Mouse (Mus musculus) cerebellum, adult 11-12 months (tissue): ENCODE results near the gene Depdc7.

ENCODE experiments used
- DNase-seq: peaks from one replicate; pipeline ENCODE4 v3.0.0; 2022

Depdc7 gene

GRCm38 (mm10) chr2:104742741-104743064 is at the start of gene Depdc7:
Depdc7 (minus strand) TSS chr2:104742878.
- peak; percentile 79 for DNase-seq

GRCm38 (mm10) chr2:104774763-104775162 is 32.1 kb upstream of the Depdc7 start:
- no peak for DNase-seq

GRCm38 (mm10) chr2:104768697-104769096 is 26.0 kb upstream of the Depdc7 start:
- no peak for DNase-seq

- no peak for DNase-seq
Observed at GRCm38 (mm10) chr2:104764018-104764417, 21.3 kb upstream of the Depdc7 start.

- DNase-seq = no peak
Observed at GRCm38 (mm10) chr2:104763134-104763703, 20.5 kb upstream of the Depdc7 start.

- no peak for DNase-seq
Observed at GRCm38 (mm10) chr2:104750611-104751010, 7.9 kb upstream of the Depdc7 start.

- no peak for DNase-seq
Observed at GRCm38 (mm10) chr2:104748652-104749183, 6.0 kb upstream of the Depdc7 start.

GRCm38 (mm10) chr2:104746251-104746650 is 3.6 kb upstream of the Depdc7 start:
- DNase-seq = no peak

- DNase-seq = no peak
Observed at GRCm38 (mm10) chr2:104743971-104744370, 1.3 kb upstream of the Depdc7 start.

- no peak for DNase-seq
Observed at GRCm38 (mm10) chr2:104743160-104743559, 482 bp upstream of the Depdc7 start.

GRCm38 (mm10) chr2:104741896-104742740 is 560 bp downstream of the Depdc7 start:
- no peak for DNase-seq

GRCm38 (mm10) chr2:104741015-104741758 is 1.5 kb downstream of the Depdc7 start:
- no peak for DNase-seq

- no peak for DNase-seq
Observed at GRCm38 (mm10) chr2:104740248-104740949, 2.3 kb downstream of the Depdc7 start.

- no peak for DNase-seq
Observed at GRCm38 (mm10) chr2:104739691-104740090, 3.0 kb downstream of the Depdc7 start.

- DNase-seq = no peak
Observed at GRCm38 (mm10) chr2:104736241-104736640, 6.4 kb downstream of the Depdc7 start.

GRCm38 (mm10) chr2:104732562-104733256 is 10.0 kb downstream of the Depdc7 start:
- DNase-seq = no peak

GRCm38 (mm10) chr2:104732033-104732444 is 10.6 kb downstream of the Depdc7 start:
- no peak for DNase-seq

GRCm38 (mm10) chr2:104727369-104727768 is 15.3 kb downstream of the Depdc7 start:
- no peak for DNase-seq

- no peak for DNase-seq
Observed at GRCm38 (mm10) chr2:104722021-104722420, 20.7 kb downstream of the Depdc7 start.

- no peak for DNase-seq
Observed at GRCm38 (mm10) chr2:104717827-104718226, 24.9 kb downstream of the Depdc7 start.

- DNase-seq = no peak
Observed at GRCm38 (mm10) chr2:104717231-104717735, 25.4 kb downstream of the Depdc7 start.

- DNase-seq = no peak
Observed at GRCm38 (mm10) chr2:104716279-104716678, 26.4 kb downstream of the Depdc7 start, which contains the start of gene Pin1rt1. Pin1rt1 (minus strand) TSS chr2:104716379.
